Mouse (Mus musculus) liver, embryonic 16.5 days (tissue): Measurements from ENCODE around the gene Tpk1. TPM values are rescaled to one million over a fixed set of nuclear protein-coding genes. Genes with fewer than 3 reads are reported as not detected.

Experiments
- ATAC-seq: fragments of 200-750 bp; cut with Nextera tagmentation; 2 replicates; pipeline ENCODE4 v1.8.0; 2017; ENCODE audit warnings: low read depth, mild to moderate bottlenecking, moderate number of reproducible peaks, moderate library complexity
- H3K27ac ChIP-seq: fragments of 300-500 bp; sonication (generic); 2 replicates; pipeline ENCODE4 v1.5.1; 2014; ENCODE audit warnings: mild to moderate bottlenecking, low read length
- H3K27me3 ChIP-seq: fragments of 300-500 bp; sonication (generic); 2 replicates; pipeline ENCODE4 v1.6.1; 2014; ENCODE audit warnings: low read depth, low read length, mixed read lengths; ENCODE audit not compliant: control insufficient read depth, insufficient read depth
- H3K36me3 ChIP-seq: fragments of 300-500 bp; sonication (generic); 2 replicates; pipeline ENCODE4 v1.6.1; 2014; ENCODE audit warnings: mild to moderate bottlenecking; ENCODE audit not compliant: control insufficient read depth, insufficient read depth
- H3K4me1 ChIP-seq: fragments of 300-500 bp; sonication (generic); 2 replicates; pipeline ENCODE4 v1.6.1; 2014; ENCODE audit warnings: low read depth, low read length, mixed read lengths; ENCODE audit not compliant: control insufficient read depth
- H3K4me2 ChIP-seq: fragments of 300-500 bp; sonication (generic); 2 replicates; pipeline ENCODE4 v1.6.1; 2014; ENCODE audit warnings: low read depth, low read length, mixed read lengths
- H3K4me3 ChIP-seq: fragments of 300-500 bp; sonication (generic); 2 replicates; pipeline ENCODE4 v1.5.1; 2014; ENCODE audit warnings: low read depth, mild to moderate bottlenecking, low read length
- H3K9ac ChIP-seq: fragments of 300-500 bp; sonication (generic); 2 replicates; pipeline ENCODE4 v1.6.1; 2014; ENCODE audit warnings: low read depth, low read length
- H3K9me3 ChIP-seq: fragments of 300-500 bp; sonication (generic); replicated peaks from 2 replicates; pipeline ENCODE4 v1.6.1; 2016; ENCODE audit warnings: low read length; ENCODE audit not compliant: control insufficient read depth
- WGBS: fragments of 180-500 bp; shearing (Covaris S2); extraction: QIAGEN DNeasy Blood & Tissue Kit; methylation state at CpG from one replicate; pipeline ENCODE4 v1.1.7; 2014; ENCODE audit not compliant: insufficient replicate concordance; 5-methylcytosine and 5-hydroxymethylcytosine counted together
- polyA plus RNA-seq: library from polyadenylated mRNA; unstranded; fragments of >200 nt; fragmentation: Nextera tagmentation; extraction: Ambion mirVana; gene quantifications from 2 replicates; pipeline ENCODE4 v1.2.1, GENCODE M21; 2015

Gene Tpk1
- polyA plus RNA-seq, 1 experiment from 2014 or later: 8.4 TPM

DNA sequence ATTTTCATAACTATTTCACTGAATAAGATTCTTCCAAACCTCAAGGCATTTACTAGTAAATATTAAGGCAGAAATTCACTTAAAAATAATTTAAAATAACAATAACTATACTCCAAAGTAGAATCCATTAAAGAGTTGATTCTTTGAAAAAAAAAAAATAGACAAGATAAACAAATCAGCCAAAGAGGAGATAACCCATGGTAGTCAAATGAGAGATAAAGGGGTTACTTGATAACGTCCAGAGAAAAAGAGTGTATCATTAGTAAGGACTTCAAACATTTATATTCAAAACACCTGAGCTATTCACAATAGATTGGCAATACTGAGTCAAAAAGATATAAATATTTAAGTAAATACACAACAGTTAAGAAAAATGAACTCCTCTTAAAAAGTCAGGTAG, 114.7 kb downstream of the Tpk1 start:
- no peaks in the 10 kb centered on the region for H3K36me3 ChIP-seq
- H3K27ac ChIP-seq: no peak overlapping the region
- WGBS: 57% methylated on average over 1 of the region's 1 CpGs
- no peak overlapping the region for H3K9ac ChIP-seq
- no peaks in the 10 kb centered on the region for H3K9me3 ChIP-seq
- no peak overlapping the region for H3K4me3 ChIP-seq
- no peak for ATAC-seq
- no peaks in the 10 kb centered on the region for H3K27me3 ChIP-seq
- no peaks in the 10 kb centered on the region for H3K4me1 ChIP-seq
- H3K4me2 ChIP-seq: no peak overlapping the region

DNA sequence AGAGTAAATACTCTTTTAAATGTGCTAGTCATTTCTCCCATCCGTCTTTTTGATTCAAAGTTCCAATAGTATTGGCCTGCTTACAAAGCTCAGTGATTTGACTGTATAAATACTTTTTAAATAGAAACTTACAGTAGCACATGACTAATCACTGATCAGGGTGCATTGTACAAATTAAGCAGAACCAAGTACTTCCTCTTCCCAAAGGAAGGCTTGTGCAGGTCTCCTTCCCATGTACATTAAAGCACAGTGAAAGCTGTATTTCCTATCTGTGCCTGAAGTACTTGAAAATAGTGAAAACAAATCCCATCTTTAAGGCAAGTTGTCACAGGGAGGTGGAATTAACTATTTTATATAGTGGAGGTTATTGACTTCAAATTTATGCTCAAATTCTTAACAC, 119.5 kb downstream of the Tpk1 start:
- no peaks in the 10 kb centered on the region for H3K27me3 ChIP-seq
- no peaks in the 10 kb centered on the region for H3K4me1 ChIP-seq
- no peak overlapping the region for H3K4me2 ChIP-seq
- H3K4me3 ChIP-seq: no peak overlapping the region
- no peak overlapping the region for H3K27ac ChIP-seq
- no peaks in the 10 kb centered on the region for H3K36me3 ChIP-seq
- no peak overlapping the region for H3K9ac ChIP-seq
- ATAC-seq: no peak
- no peaks in the 10 kb centered on the region for H3K9me3 ChIP-seq
- WGBS: 80% methylated on average over 1 of the region's 1 CpGs

DNA sequence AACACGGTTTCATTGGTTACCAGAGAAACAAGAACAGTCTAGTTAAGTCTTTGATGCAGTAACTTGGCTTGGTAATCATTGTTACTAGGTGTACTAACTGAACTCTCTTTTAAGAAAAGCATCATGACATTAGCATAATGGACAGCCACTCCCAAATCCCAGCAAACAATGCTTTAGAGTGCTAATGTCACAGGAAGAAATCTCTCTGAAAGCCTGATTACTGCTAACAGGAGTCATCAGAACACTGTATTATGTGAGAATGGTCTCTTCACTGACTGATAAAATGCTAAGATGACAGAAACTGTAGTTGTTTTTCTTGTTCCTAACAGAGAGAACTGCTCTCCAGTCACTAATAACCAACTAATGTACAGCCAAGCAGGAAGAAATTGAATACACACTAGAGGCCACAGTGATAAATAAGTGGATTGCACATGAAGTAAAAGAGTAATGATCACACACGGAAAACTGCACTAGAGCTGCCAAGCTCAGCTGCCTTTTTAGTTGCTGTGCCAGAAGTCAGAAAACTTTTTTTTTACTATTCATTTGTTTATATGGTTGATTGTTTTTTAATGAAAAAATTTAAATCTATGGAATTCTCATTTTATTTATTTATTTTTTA, 128.7 kb downstream of the Tpk1 start:
- 73% methylated on average over 2 of the region's 2 CpGs for WGBS
- H3K4me2 ChIP-seq: no peak overlapping the region
- no peak overlapping the region for H3K9ac ChIP-seq
- no peak overlapping the region for H3K27ac ChIP-seq
- H3K36me3 ChIP-seq: no peaks in the 10 kb centered on the region
- no peak overlapping the region for H3K4me3 ChIP-seq
- H3K9me3 ChIP-seq: no peaks in the 10 kb centered on the region
- no peaks in the 10 kb centered on the region for H3K4me1 ChIP-seq
- ATAC-seq: no peak
- no peaks in the 10 kb centered on the region for H3K27me3 ChIP-seq

DNA sequence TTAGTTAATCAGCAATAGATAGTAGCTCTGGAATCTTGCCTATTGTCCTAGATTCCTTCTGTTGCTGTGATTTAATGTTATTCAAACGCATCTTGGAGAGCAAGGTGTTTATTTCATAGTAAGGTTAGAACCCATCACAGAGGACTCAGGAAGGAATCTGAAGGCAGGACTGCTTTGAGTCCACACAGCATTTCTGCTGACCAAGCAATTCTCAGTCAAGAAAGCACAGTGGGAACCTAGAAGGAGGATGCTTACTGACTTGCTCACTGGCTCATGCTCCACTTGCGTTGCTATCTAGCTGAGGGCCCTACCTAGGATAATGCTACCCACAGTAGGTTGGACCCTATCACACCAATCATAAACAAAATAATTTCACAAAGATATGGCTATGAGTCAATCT, 130.6 kb downstream of the Tpk1 start:
- H3K9me3 ChIP-seq: no peaks in the 10 kb centered on the region
- no peak for ATAC-seq
- H3K9ac ChIP-seq: no peak overlapping the region
- H3K4me1 ChIP-seq: no peaks in the 10 kb centered on the region
- no peak overlapping the region for H3K4me3 ChIP-seq
- H3K36me3 ChIP-seq: no peaks in the 10 kb centered on the region
- WGBS: 79% methylated on average over 2 of the region's 2 CpGs
- H3K27ac ChIP-seq: no peak overlapping the region
- no peaks in the 10 kb centered on the region for H3K27me3 ChIP-seq
- H3K4me2 ChIP-seq: no peak overlapping the region

DNA sequence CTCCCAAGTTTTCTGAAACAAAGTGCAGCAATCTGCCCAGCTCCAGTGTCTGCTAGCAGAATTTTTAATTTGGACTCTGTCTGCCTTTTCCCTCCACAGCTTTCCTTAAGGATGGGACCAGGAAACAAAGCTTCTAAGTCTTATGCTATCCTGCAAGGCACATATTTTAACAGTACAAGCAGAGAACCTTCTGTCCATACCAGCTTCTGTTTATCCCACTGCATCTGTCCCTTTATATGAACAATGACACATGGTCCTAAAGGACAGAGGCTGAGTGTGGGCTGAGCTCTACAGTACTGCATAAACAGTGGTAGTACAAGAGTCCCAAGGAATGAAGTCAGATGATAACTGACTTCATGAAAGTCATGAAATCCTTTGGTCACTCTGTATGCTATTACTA, 132.8 kb downstream of the Tpk1 start:
- Histone ChIP-seq H3K4me2 (no peak overlapping the region), H3K4me1 (no peaks in the 10 kb centered on the region), H3K36me3 (no peaks in the 10 kb centered on the region), H3K9ac (no peak overlapping the region), H3K4me3 (no peak overlapping the region), H3K9me3 (no peaks in the 10 kb centered on the region), H3K27ac (no peak overlapping the region), H3K27me3 (no peaks in the 10 kb centered on the region)
- ATAC-seq: no peak

DNA sequence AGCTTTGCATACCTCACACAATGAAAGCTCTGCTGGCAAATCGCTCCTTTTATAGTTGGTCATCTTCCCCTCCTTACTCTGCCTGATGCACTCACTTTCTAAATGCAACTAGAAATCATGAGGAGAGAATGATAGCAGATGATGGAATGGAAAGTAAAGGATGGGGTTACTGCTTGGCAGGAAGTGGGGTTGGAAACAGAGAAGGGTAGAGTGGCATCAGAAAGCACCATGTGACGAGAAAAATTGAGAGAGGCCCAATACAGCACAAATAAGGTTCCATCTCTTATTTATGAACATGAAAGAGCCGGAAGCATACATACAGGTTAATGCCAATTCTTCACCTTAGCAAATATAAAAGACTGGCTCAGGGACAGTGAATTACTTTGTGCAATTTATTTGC, 133.3 kb downstream of the Tpk1 start:
- Histone ChIP-seq H3K4me2 (no peak overlapping the region), H3K36me3 (no peaks in the 10 kb centered on the region), H3K9ac (no peak overlapping the region), H3K27me3 (no peaks in the 10 kb centered on the region), H3K27ac (no peak overlapping the region), H3K4me3 (no peak overlapping the region), H3K9me3 (no peaks in the 10 kb centered on the region), H3K4me1 (no peaks in the 10 kb centered on the region)
- 74% methylated on average over 3 of the region's 3 CpGs for WGBS
- no peak for ATAC-seq

DNA sequence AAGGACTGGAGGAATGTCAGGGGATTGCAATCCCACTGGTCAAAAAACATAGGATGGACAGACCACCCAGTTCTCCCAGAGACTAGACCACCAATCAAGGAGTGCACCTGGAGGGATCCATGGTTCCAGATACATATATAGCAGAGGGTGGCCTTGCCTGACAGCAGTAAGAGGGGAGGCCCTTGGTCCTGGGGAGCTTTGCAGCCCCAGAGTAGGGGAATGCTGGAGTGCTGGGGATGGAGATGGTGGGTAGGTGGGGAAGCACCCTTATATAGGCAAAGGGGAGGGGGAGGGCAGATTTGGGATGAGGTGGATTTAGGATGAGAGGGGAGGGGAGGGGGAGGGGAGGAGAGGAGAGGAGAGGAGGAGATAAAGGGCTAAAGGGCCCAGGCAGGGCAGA, 134.1 kb downstream of the Tpk1 start:
- no peaks in the 10 kb centered on the region for H3K4me1 ChIP-seq
- ATAC-seq: no peak
- no peak overlapping the region for H3K27ac ChIP-seq
- H3K9ac ChIP-seq: no peak overlapping the region
- no peaks in the 10 kb centered on the region for H3K9me3 ChIP-seq
- H3K36me3 ChIP-seq: no peaks in the 10 kb centered on the region
- no peaks in the 10 kb centered on the region for H3K27me3 ChIP-seq
- H3K4me3 ChIP-seq: no peak overlapping the region
- H3K4me2 ChIP-seq: no peak overlapping the region

DNA sequence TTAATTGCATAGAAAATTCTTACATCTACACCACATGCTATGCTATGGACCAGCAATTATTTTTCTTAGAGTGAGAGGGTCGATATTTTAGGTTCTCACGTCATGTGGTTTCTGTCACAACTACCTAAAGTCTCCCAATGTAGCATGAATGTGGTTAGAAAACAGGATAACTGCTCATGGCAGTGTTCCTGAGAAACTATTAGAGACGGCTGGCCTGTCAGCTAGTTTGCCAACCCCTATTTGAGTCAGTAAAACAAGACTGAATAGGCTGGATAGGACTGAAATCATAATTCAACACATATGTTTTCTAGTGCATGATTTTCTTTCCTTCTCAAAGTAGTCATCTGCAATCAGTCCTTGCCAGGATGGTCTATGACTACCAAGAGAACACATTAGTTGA, 137.1 kb downstream of the Tpk1 start:
- Histone ChIP-seq H3K27ac (no peak overlapping the region), H3K9me3 (no peaks in the 10 kb centered on the region), H3K36me3 (no peaks in the 10 kb centered on the region), H3K4me3 (no peak overlapping the region), H3K27me3 (no peaks in the 10 kb centered on the region), H3K4me1 (no peaks in the 10 kb centered on the region), H3K9ac (no peak overlapping the region), H3K4me2 (no peak overlapping the region)
- WGBS: 63% methylated on average over 3 of the region's 3 CpGs
- no peak for ATAC-seq

DNA sequence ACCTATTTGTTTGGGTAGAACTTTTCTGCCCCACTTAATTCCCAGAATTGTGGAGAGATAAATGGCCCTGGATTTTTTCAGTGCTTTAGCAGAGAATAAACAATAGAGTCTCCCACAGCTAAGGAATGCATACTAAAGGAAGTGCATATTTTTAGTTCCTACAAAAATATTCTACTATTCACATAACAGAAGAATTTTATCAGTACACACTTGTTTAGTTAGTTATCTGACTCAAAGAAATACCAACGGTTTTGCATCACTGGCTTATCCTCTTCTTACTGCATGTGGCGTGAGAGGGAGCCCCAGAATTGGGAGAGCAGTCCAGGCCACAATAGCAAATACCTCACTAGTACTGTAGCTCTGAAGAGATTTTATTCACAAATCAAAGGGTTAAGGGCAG, 141.1 kb downstream of the Tpk1 start:
- ATAC-seq: peak; percentile 50
- no peak overlapping the region for H3K9ac ChIP-seq
- H3K9me3 ChIP-seq: no peaks in the 10 kb centered on the region
- H3K4me3 ChIP-seq: no peak overlapping the region
- H3K4me2 ChIP-seq: no peak overlapping the region
- H3K27ac ChIP-seq: no peak overlapping the region
- H3K36me3 ChIP-seq: no peaks in the 10 kb centered on the region
- no peaks in the 10 kb centered on the region for H3K27me3 ChIP-seq
- 32% methylated on average over 2 of the region's 2 CpGs for WGBS
- no peaks in the 10 kb centered on the region; the same call in 1 of the 2 replicates for H3K4me1 ChIP-seq
